Mouse (Mus musculus) embryonic fibroblast, embryonic 13.5 days (primary cell): ENCODE measurements around the gene Babam2.

Experiments
- CTCF ChIP-seq: IDR thresholded peaks from 2 replicates; pipeline ENCODE4 v1.5.1; 2011; ENCODE audit warnings: mild to moderate bottlenecking, control low read depth, low read length, moderate library complexity, borderline replicate concordance; ENCODE audit not compliant: insufficient read depth
- POLR2A ChIP-seq: IDR thresholded peaks from 2 replicates; pipeline ENCODE4 v1.6.1; 2011; ENCODE audit warnings: low read depth, mild to moderate bottlenecking, control low read depth, low read length, moderate library complexity

DNA sequence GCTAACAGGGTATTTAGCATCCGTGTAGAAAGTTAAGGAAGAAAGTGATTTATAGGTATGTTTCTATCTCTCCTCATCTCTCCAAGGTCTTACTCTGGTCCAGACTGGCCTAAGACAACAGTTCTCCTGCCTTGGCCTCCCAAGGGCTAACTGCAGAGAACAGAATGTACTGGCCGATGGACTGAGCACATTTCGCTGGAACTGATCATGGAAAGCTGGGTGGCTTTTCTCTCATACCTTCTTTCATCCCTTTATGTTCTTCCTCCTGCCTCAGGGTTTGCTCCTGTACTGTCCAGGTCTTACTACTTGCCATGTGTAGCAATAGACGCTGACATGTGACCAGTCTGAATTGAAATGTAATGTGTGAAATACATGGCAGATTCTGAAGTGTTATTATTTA, 74.4 kb downstream of the Babam2 start:
- TF ChIP-seq CTCF (no peak), POLR2A (no peak)
